Mouse (Mus musculus) lung, embryonic 15.5 days (tissue): ENCODE measurements around the gene Themis3. TPM values are rescaled to one million over a fixed set of nuclear protein-coding genes. Genes with fewer than 3 reads are reported as not detected.
A peak's percentile ranks its signal among the peaks of the same experiment; 100 is the strongest.

Source experiments
- ATAC-seq: fragments of 200-750 bp; cut with Nextera tagmentation; 2 replicates; pipeline ENCODE4 v1.8.0; 2017; ENCODE audit warnings: moderate number of reproducible peaks, borderline replicate concordance; ENCODE audit not compliant: low FRiP score, low TSS enrichment; ENCODE audit errors: extremely low read depth
- H3K27ac ChIP-seq: fragments of 300-500 bp; sonication (generic); 2 replicates; pipeline ENCODE4 v1.5.1; 2015; ENCODE audit warnings: moderate library complexity, mild to moderate bottlenecking, inconsistent platforms
- H3K27me3 ChIP-seq: fragments of 300-500 bp; sonication (generic); 2 replicates; pipeline ENCODE4 v1.6.1; 2015; ENCODE audit warnings: inconsistent platforms
- H3K36me3 ChIP-seq: fragments of 300-500 bp; sonication (generic); 2 replicates; pipeline ENCODE4 v1.6.1; 2015; ENCODE audit warnings: inconsistent platforms
- H3K4me1 ChIP-seq: fragments of 300-500 bp; sonication (generic); 2 replicates; pipeline ENCODE4 v1.6.1; 2015; ENCODE audit warnings: inconsistent platforms
- H3K4me2 ChIP-seq: fragments of 300-500 bp; sonication (generic); 2 replicates; pipeline ENCODE4 v1.6.1; 2015; ENCODE audit warnings: inconsistent platforms, mild to moderate bottlenecking, moderate library complexity
- H3K4me3 ChIP-seq: fragments of 300-500 bp; sonication (generic); 2 replicates; pipeline ENCODE4 v1.5.1; 2015; ENCODE audit warnings: mild to moderate bottlenecking, inconsistent platforms
- H3K9ac ChIP-seq: fragments of 300-500 bp; sonication (generic); 2 replicates; pipeline ENCODE4 v1.6.1; 2015; ENCODE audit warnings: inconsistent platforms
- H3K9me3 ChIP-seq: fragments of 300-500 bp; sonication (generic); 2 replicates; pipeline ENCODE4 v1.6.1; 2016; ENCODE audit warnings: inconsistent platforms
- WGBS: fragments of 180-500 bp; shearing (Covaris S2); methylation state at CpG from one replicate; pipeline ENCODE4 v1.1.7; 2015; 5-methylcytosine and 5-hydroxymethylcytosine counted together
- polyA plus RNA-seq: library from polyadenylated mRNA; unstranded; fragments of >200 nt; fragmentation: Nextera tagmentation; extraction: Ambion mirVana; gene quantifications from 2 replicates; pipeline ENCODE4 v1.2.1, GENCODE M21; 2015

Themis3 gene
- polyA plus RNA-seq, 1 experiment from 2014 or later, result 0.60 TPM

DNA sequence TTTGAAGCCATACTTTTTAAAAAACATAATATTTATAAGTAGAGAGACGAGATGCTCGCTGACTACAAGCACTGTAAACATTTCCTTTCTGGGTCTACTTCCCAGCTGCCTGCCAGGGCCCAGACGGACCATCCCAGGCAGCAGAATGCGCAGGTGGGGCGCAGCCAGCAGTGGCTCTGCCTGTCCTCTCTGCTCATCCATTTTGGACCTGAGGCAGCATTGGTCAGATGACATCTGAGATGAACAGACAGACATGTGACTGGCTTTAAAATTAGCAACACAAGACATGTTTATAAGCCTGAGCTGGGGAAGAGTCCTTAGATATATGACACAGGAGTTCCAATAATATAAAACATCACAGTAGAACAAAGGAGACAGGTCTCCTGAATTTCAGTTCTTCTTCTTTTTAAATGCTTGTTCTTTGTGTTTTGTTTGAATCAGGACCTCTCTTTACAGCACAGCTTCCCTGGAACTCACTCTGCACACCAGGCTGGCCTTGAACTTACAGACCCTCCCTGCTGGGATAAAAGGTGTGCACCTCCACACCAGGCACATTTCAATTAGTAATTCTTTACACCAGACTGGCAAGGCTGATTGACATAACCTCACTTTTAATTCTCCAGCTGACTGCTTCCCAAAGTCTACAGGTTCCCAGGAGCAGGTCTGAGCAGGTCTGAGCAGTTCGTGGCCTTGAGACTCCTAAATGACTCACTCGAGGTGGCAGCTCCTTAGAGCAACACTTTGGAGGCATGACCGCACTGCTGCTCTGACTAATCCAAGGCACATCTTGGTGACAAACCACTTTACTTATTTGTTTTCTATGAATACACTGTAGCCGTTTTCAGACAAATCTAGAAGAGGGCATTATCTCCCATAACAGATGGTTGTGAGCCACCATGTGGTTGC, 87.1 kb downstream of the Themis3 start:
- Histone ChIP-seq H3K4me2 (no peak overlapping the region), H3K9me3 (no peaks in the 10 kb centered on the region), H3K27me3 (no peaks in the 10 kb centered on the region), H3K27ac (no peak overlapping the region), H3K4me1 (peaks cover 16% of the 10 kb centered on the region), H3K36me3 (peaks cover 31% of the 10 kb centered on the region), H3K9ac (no peak overlapping the region), H3K4me3 (no peak overlapping the region)
- no peak for ATAC-seq
- WGBS, result 75% methylated on average over 9 of the region's 9 CpGs

DNA sequence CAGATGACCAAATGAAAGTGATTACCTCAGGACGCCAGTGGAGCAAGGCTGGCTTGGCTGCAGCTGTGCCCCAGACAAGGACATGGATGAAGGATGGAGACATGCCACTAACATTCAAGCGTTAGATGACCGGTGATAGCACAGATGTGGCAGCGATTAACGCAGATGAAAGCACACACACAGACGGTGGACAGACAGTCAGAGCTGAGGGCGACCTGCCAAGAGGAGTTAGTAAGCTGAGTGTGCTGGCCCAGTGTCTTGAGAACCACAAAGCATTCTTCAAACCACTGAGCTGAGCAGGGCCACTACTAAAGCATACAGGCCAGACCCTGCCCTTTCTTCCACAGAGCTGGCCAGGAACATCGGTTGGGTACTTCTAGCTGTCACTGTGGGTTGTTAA, 89.5 kb downstream of the Themis3 start:
- H3K27ac ChIP-seq, result no peak overlapping the region
- no peaks in the 10 kb centered on the region for H3K9me3 ChIP-seq
- H3K27me3 ChIP-seq, result no peaks in the 10 kb centered on the region
- H3K4me2 ChIP-seq, result no peak overlapping the region
- WGBS, result 71% methylated on average over 8 of the region's 8 CpGs
- peaks cover 2% of the 10 kb centered on the region for H3K4me1 ChIP-seq
- ATAC-seq, result peak; percentile 23; the same call in 1 of the 2 replicates
- H3K9ac ChIP-seq, result no peak overlapping the region
- H3K36me3 ChIP-seq, result peaks cover 43% of the 10 kb centered on the region
- no peak overlapping the region for H3K4me3 ChIP-seq

Other genes starting within 250 kb of the Themis3 start
- 7.9 and 10.4 TPM in 2 replicates for gene Mtcl1, start 144.9 kb downstream of the Themis3 start, polyA plus RNA-seq
- 57.8 and 58.9 TPM in 2 replicates for gene Rab12, start 74.9 kb downstream of the Themis3 start, polyA plus RNA-seq